Mouse (Mus musculus) thymus, postnatal 10 days (tissue): Measurements from ENCODE around the gene Kdm5a.

Experiments
- DNase-seq, 2 experiments: peaks; one replicate each; pipeline ENCODE4 v3.0.0; 2021; ENCODE audit warnings: low spot score in 2 of 2

Gene Kdm5a

GRCm38 (mm10) chr6:120442171-120442749 lies 78.3 kb downstream of the Kdm5a start:
- DNase-seq: no peak

- DNase-seq: no peak
Measured at GRCm38 (mm10) chr6:120443363-120444355, 79.7 kb downstream of the Kdm5a start.

DNA sequence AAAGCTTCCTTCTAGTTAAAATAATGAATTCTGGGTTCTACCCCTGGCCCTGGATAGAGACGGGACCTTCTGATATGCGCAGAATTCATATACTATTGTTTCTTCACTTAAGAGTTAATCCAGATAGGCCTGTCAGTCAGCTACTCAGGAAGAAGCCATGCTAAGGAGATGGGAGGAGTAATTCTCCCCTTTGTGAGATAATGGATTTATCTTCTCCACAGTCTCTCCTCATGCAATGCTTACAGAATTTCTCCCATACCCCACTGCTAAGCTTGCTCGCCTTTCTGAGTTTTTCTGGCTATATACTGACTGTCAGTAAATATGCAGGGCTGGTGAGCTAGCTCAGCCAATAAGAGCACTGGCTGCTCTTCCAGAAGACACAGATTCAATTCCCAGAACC lies 86.3 kb downstream of the Kdm5a start:
- no peak for DNase-seq

DNA sequence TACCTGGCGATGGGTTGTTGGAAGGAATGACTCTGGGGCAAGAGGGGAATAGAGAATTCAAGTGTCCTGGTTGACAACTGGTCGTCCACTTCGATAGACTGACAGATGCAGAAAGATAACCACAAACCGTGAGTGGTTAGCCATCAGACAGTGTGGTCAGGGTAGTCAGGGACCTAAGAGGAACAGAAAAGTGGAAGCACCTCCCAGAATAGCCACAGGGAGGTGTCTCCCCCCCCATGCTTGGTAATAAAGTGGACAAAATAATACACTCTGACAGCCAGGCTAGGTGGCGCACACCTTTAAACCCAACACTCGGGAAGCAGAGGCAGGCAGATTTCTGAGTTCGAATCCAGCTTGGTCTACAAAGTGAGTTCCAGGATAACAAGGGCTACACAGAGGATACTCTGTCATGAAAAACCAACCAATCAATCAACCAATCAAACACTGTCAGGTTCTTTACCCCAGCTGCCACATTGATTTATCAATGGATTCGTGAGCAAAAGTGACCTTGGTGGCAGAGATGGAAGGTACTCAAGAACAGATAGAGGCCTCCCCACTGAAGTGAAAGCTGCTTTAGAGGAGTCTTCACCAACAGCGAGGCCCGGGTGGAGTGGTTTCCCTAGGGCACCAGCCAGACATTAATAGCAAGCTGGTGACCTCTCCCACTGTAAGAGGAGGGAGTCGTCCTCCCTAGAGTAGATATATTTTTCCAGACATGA lies 88.6 kb downstream of the Kdm5a start:
- no peak for DNase-seq

- no peak for DNase-seq
Measured at GRCm38 (mm10) chr6:120453103-120453445, 89.2 kb downstream of the Kdm5a start.

GRCm38 (mm10) chr6:120453556-120453955 lies 89.6 kb downstream of the Kdm5a start:
- DNase-seq: no peak

- no peak for DNase-seq
Measured at GRCm38 (mm10) chr6:120454627-120455077, 90.7 kb downstream of the Kdm5a start.

- DNase-seq: no peak
Measured at GRCm38 (mm10) chr6:120457074-120457473, 93.2 kb downstream of the Kdm5a start.

DNA sequence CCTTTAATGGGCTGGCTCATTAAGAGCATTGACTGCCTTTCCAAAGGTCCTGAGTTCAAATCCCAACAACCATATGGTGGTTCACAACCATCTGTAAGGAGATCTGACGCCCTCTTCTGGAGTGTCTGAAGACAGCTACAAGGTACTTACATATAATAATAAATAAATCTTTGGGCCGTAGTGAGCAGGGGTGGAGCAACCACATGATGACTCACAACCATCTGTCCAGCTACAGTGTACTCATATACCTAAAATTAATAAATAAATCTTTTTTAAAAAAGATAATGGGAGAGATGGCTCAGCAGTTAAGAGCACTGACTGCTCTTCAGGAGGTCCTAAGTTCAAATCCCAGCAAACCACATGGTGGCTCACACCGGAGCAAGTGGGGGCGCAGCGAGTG lies 93.8 kb downstream of the Kdm5a start:
- no peak for DNase-seq

- no peak for DNase-seq
Measured at GRCm38 (mm10) chr6:120461217-120461616, 97.3 kb downstream of the Kdm5a start.

DNA sequence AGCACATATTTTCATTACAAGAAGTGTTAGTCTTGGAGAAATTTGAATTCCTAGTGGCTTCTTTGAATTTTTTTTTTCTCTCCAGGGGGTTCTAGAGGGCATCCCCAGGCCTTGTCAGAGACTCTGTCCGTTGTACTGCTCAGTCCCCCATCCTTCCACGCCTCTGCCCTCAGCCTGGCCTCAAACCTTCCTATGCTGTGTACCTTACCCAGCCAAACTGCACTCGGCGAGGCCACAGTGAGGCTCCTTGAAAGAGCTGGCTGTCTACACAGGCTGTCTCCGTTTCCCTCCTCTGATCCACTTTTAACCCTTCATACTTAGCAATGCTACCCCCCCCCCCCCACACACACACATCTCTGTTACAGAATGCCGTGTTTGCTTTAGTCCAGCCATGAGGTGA lies 98.3 kb downstream of the Kdm5a start:
- no peak for DNase-seq

DNA sequence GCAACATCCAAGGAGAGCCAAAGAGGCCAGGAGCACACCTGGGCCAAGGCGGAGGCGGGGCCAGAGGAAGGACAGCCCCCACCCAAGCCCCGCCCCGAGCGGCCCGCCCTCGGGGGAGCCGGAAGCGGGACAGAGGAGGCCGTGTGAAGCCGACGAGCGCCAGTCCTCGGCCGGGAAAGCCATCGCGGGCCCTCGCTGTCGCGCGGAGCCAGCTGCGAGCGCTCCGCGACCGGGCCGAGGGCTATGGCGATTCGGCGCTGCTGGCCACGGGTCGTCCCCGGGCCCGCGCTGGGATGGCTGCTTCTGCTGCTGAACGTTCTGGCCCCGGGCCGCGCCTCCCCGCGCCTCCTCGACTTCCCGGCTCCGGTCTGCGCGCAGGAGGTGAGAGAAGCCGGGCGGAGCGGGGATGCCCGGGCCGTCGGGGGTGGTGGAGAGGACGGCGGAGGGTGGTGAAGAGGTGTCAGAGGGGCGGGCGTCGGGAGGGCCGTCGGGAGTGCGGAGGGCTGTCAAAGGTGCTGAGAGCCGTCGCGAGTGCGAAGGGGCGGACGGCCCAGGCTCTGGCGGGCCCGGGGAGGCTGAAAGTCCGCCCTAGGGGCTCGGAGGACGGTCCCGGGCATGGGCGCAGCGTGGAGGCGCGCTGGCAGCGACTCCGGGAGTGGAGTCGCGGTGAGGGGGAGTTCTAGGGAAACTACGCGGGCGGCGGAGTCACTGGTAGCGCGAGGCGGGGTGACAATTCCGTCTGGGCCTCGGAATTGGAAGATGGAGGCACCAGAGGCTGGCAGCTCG lies 99.4 kb downstream of the Kdm5a start, which contains the start of gene Il17ra:
Il17ra (plus strand) TSS at position 162 of the 786 bp plus-strand sequence.
- DNase-seq: peak; percentile 87 to 93

GRCm38 (mm10) chr6:120463884-120464283 lies 100.0 kb downstream of the Kdm5a start:
- DNase-seq: peak; percentile 54 to 72

- DNase-seq: no peak
Measured at GRCm38 (mm10) chr6:120464406-120464939, 100.5 kb downstream of the Kdm5a start.

- no peak for DNase-seq
Measured at GRCm38 (mm10) chr6:120465393-120465792, 101.5 kb downstream of the Kdm5a start.

- DNase-seq: peak; percentile 72
Measured at GRCm38 (mm10) chr6:120466609-120467329, 102.8 kb downstream of the Kdm5a start.

DNA sequence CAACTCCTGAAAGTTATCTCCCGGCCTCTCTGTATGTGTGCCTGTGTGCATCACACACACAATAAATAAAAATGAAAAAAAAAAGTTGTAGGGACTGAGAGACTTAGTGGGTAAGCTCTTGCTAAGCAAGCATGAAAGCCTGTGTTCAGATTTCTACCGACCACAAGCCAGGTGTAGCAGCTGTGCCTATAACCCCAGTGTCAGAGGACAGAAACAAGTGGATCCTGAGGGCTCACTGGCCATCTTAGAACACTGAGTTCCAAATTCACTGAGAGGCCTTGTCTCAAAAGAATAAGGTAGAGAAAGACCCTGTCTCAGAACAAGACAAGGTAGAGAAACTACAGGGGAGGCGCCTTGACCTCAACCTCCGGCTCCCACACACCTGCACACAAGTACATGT lies 104.3 kb downstream of the Kdm5a start:
- DNase-seq: no peak

DNA sequence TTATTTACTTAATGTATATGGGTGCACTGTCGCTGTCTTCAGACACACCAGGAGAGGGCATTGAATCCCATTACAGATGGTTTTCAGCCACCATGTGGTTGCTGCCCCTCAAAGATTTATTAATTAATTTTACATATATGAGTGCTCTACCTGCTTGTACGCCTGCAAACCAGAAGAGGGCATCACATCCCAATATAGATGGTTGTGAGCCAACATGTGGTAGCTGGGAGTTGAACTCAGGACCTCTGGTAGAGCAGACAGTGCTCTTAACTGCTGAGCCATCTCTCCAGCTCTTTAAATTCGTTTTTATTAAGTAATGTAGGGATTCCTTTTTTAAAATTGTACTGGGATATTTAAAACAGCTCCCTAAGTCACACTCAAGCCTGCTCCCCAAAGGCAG lies 105.3 kb downstream of the Kdm5a start:
- DNase-seq: no peak

GRCm38 (mm10) chr6:120469770-120470169 lies 105.8 kb downstream of the Kdm5a start:
- DNase-seq: no peak

DNA sequence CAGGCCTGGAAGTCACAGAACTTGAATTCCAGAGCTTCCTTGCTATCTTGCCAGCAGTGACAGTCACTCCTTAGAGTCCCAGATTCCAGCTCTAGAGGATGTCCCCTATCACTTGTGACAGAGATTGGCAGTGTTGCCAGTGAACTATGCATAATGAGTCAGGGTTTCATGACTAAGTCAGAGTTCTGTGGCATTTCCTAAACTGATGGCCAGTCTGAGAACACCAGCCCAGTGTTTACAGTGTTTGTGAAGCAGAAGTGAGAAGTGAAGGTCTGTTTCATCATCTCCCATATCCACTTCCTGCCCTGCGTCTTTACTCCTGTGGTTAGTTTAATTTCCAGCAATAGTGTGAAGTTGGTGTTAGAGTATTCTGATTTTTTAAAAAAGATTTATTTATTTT lies 106.7 kb downstream of the Kdm5a start:
- no peak for DNase-seq
